Mouse (Mus musculus): ENCODE results near the gene Pou2f2.
"Not testable (repeated sequence)": the region's sequence is repeated elsewhere in the genome, so short reads cannot be mapped to it uniquely, and the experiment has no call there.

The Pou2f2 gene

DNA sequence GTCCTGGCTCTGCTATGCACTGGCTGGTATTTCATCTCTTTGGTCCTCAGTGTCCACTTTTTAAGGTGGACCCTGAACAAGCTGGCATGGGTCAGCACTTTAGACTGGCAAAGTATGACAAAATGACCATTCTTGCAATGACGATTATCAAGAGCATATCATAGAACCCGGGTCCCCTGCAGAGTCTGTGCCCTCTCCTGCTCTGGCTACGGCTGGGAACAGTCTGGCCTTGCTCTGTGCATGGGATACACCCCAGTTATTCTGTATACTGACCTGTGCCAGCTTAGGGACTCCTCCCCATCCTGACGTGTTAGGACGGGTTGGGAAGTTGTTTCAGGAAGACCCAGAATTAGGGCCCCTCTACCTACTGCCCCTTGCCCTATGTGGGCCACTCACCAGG lies 121.6 kb downstream of the Pou2f2 start:
- no peak for DNase-seq

DNA sequence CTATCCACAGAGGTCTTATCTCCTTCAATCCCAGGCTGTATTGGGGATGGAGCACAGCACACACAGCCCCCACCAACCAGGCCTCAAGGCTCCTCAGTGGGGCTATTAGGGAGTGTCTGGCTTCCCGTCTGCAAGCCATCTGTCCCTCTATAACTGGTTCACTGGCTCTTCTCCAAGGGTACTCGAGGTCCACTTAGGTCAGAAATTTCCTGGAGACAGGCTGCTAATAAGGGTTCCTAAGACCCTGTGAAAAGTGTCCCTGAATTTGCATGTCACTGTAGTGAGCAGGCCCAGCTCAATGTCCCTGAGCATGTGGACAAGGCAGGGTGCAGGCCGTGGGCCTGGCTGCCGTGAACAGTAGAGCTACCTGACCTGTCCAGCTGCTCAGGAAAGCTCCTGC lies 122.6 kb downstream of the Pou2f2 start:
- DNase-seq, result no peak

DNA sequence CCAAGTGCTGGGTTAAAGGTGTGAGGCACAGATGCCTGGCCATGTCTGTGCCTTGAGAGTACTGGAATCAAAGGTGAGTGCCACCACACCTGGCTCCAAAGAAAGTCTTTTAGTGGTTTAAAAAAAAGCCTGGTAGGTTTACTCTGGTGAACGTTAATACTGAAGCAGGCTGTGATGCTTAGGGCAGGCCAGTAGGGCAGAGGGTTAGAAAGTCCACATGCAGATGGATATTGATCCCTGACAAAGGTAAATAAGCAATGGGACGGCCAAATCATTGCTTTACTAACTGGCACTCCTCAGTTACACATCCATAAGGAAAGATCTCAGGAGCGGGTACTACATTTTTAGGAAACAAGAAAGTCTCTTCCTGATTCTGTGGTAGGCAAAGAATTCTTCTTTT lies 126.9 kb downstream of the Pou2f2 start:
- no peak for DNase-seq

DNA sequence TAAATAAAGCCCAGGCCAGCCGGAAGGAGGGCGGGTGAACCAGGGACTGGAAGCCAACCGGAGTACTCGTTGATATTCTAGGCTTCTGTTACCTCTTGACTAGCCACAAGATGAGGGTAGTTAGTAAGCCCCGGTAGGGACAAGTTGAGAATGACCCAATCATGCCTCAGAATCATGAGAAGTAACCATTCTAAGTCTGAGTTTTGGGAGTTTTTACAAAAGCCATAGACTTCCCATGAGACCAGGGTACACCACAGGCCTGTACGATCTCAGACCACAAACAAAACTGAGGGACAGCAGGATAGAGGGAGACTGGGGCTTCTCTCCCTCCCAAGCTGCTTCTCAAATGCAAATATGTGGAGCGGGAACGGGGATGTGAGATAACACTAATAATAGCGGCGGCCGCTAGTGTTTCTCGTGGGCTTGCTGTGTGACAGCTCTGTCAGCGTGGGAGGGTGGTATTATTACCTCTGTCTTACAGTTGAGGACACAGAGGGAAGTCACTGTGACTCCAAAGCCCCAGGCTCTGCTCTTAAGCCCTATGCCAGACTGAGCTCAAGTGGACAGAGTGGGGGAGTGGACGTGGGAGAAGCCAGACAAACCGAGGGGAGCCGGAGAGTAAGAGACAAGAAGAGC lies 130.1 kb downstream of the Pou2f2 start:
- no peak for DNase-seq

- no peak for DNase-seq
These were observed 132.2 kb downstream of the Pou2f2 start for GRCm38 (mm10) chr7:25047363-25047762.

DNA sequence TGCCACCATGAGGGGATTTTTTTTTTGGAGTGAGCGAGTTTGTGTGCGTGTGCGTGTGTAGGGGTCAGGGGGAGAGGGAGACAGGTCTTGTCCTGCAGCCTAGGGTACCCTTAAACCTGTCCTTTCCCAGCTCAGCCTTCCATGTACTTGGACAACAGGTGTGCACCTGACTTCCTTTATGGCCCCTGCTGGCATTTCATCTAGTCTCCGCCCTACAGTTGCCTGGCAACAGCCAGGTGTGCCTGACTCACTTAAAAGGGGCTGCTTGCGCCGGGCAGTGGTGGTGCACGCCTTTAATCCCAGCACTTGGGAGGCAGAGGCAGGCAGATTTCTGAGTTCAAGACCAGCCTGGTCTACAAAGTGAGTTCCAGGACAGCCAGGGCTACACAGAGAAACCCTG lies 134.9 kb downstream of the Pou2f2 start:
- not testable (repeated sequence) for DNase-seq

DNA sequence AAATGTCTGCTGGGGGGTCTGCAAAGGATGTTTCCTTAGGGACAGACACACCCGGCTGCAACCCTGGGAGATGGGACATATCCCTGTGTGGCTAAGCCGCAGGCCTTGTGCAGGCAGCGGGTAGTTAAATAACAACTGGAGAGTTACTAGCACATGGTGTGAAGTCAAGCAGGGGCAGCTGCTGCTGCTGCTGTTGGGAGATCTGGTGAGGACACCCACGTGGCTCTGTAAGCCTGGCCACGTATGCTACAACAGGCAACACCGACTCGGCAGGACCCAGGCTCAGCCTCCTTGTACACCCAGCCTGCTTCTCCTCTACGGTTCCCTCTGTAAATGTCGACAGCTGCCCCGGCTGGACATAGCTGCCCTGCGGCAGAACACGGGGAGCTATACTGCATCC lies 137.6 kb downstream of the Pou2f2 start:
- no peak for DNase-seq

All from right cerebral cortex, postnatal 14 days (tissue).